Mouse (Mus musculus): Measurements from ENCODE around the gene Dtnbp1.

DNA sequence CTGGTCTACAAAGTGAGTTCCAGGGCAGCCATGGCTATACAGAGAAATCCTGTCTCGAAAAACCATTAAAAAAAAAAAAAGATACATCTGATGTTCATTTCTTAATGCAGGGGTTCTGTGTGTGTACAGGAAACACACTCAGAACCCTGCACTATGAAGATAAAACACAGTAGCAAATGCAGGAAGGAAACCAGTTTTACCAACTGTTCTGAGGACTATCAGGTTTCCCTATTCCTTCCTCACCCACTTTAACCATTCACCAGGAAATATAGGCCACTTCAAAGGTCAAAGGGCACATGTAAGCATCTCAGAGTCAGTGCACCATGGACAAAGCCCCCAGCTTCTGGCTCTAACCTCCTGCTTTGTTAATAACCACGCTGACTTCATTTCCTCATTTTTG lies 16.6 kb downstream of the Dtnbp1 start:
- TF ChIP-seq MYC (IDR thresholded peaks at IDR 0.05; ENCODE audit: low read depth, low read length) (no peak), POLR2A (IDR thresholded peaks at IDR 0.05; ENCODE audit: control insufficient read depth in 1 of 2, insufficient read depth in 1 of 2, low read depth in 1 of 2, low read length in 2 of 2, poor library complexity in 1 of 2) (no peak), ETS1 (IDR thresholded peaks at IDR 0.05; ENCODE audit: low read depth, low read length) (no peak; the same call in 1 of the 2 replicates), GATA1 (IDR thresholded peaks at IDR 0.05; ENCODE audit: low read depth, low read length) (peak; percentile 72), CTCF (IDR thresholded peaks at IDR 0.05 in 2 of 3, conservative IDR thresholded peaks at IDR 0.05 in 1 of 3; ENCODE audit: control insufficient read depth in 1 of 3, insufficient read depth in 1 of 3, low read depth in 2 of 3, low read length in 3 of 3, poor library complexity in 1 of 3, severe bottlenecking in 1 of 3) (no peak)
